Mouse (Mus musculus) myocyte (in vitro differentiated cells): Measurements from ENCODE around the gene Ppfia3.

Experiments used
- E2F4 ChIP-seq: IDR thresholded peaks from one replicate; pipeline ENCODE4 v1.6.1; 2011; ENCODE audit warnings: mild to moderate bottlenecking, control low read depth, moderate library complexity; ENCODE audit not compliant: insufficient read depth
- MYOG ChIP-seq, 3 experiments: IDR thresholded peaks; one replicate each; pipeline ENCODE4 v1.6.1; 2011; ENCODE audit warnings: control low read depth in 2 of 3, low read depth in 2 of 3, mild to moderate bottlenecking in 2 of 3; ENCODE audit not compliant: insufficient read length in 2 of 3, control insufficient read depth in 1 of 3, insufficient read depth in 1 of 3

GRCm38 (mm10) chr7:45369022-45369745 lies 2.4 kb upstream of the Ppfia3 start:
- TF ChIP-seq MYOG (IDR thresholded peaks at IDR 0.05; ENCODE audit: control insufficient read depth in 1 of 3, insufficient read depth in 1 of 3, insufficient read length in 2 of 3, low read depth in 2 of 3) (no peak), E2F4 (no peak)
